Mouse (Mus musculus) forebrain, embryonic 15.5 days (tissue): ENCODE measurements around the gene Kif26b. TPM values are rescaled to one million over a fixed set of nuclear protein-coding genes. Genes with fewer than 3 reads are reported as not detected.

Experiments
- ATAC-seq: fragments of 200-750 bp; cut with Nextera tagmentation; replicated peaks from 2 replicates; pipeline ENCODE4 v1.8.0; 2017; ENCODE audit warnings: mild to moderate bottlenecking, moderate TSS enrichment, moderate library complexity
- H3K27ac ChIP-seq: fragments of 300-500 bp; sonication (generic); replicated peaks from 2 replicates; pipeline ENCODE4 v1.5.1; 2015; ENCODE audit warnings: mild to moderate bottlenecking, inconsistent platforms
- H3K27me3 ChIP-seq: fragments of 300-500 bp; sonication (generic); 2 replicates; pipeline ENCODE4 v1.6.1; 2015; ENCODE audit warnings: inconsistent platforms
- H3K36me3 ChIP-seq: fragments of 300-500 bp; sonication (generic); 2 replicates; pipeline ENCODE4 v1.6.1; 2015; ENCODE audit warnings: mild to moderate bottlenecking, inconsistent platforms
- H3K4me1 ChIP-seq: fragments of 300-500 bp; sonication (generic); 2 replicates; pipeline ENCODE4 v1.6.1; 2015; ENCODE audit warnings: inconsistent platforms
- H3K4me2 ChIP-seq: fragments of 300-500 bp; sonication (generic); replicated peaks from 2 replicates; pipeline ENCODE4 v1.6.1; 2015; ENCODE audit warnings: mild to moderate bottlenecking, inconsistent platforms
- H3K4me3 ChIP-seq: fragments of 300-500 bp; sonication (generic); 2 replicates; pipeline ENCODE4 v1.5.1; 2015; ENCODE audit warnings: mild to moderate bottlenecking, inconsistent platforms
- H3K9ac ChIP-seq: fragments of 300-500 bp; sonication (generic); replicated peaks from 2 replicates; pipeline ENCODE4 v1.6.1; 2015; ENCODE audit warnings: mild to moderate bottlenecking, inconsistent platforms
- H3K9me3 ChIP-seq: fragments of 300-500 bp; sonication (generic); 2 replicates; pipeline ENCODE4 v1.6.1; 2016; ENCODE audit warnings: inconsistent platforms
- WGBS: fragments of 180-500 bp; shearing (Covaris S2); methylation state at CpG from one replicate; pipeline ENCODE4 v1.1.7; 2015; ENCODE audit warnings: mixed read lengths; 5-methylcytosine and 5-hydroxymethylcytosine counted together
- polyA plus RNA-seq: library from polyadenylated mRNA; unstranded; fragments of >200 nt; fragmentation: Nextera tagmentation; extraction: Ambion mirVana; gene quantifications from 2 replicates; pipeline ENCODE4 v1.2.1, GENCODE M21; 2015

Gene Kif26b
- polyA plus RNA-seq, 1 experiment from 2014 or later = 4.3 TPM

- Histone ChIP-seq H3K4me3 (no peak overlapping the region), H3K9ac (no peak overlapping the region), H3K4me2 (no peak overlapping the region), H3K4me1 (peaks cover 7% of the 10 kb centered on the region; the same call in 1 of the 2 replicates), H3K9me3 (no peaks in the 10 kb centered on the region), H3K27me3 (no peaks in the 10 kb centered on the region), H3K36me3 (no peaks in the 10 kb centered on the region), H3K27ac (peak overlapping the region; percentile 35; the same call in 1 of the 2 replicates)
- ATAC-seq = peak; percentile 57; the same call in 1 of the 2 replicates
- 48% methylated on average over 9 of the region's 9 CpGs for WGBS
Observed at GRCm38 (mm10) chr1:178623889-178624288, 95.0 kb downstream of the Kif26b start.

- Histone ChIP-seq H3K4me1 (peaks cover 9% of the 10 kb centered on the region; the same call in 1 of the 2 replicates), H3K4me2 (no peak overlapping the region), H3K4me3 (no peak overlapping the region), H3K9me3 (no peaks in the 10 kb centered on the region), H3K27ac (no peak overlapping the region), H3K36me3 (no peaks in the 10 kb centered on the region), H3K27me3 (no peaks in the 10 kb centered on the region), H3K9ac (no peak overlapping the region)
- ATAC-seq = peak; percentile 39; the same call in 1 of the 2 replicates
- WGBS = 49% methylated on average over 6 of the region's 6 CpGs
Observed at GRCm38 (mm10) chr1:178626961-178627381, 98.0 kb downstream of the Kif26b start.

GRCm38 (mm10) chr1:178630042-178630441, 101.1 kb downstream of the Kif26b start:
- no peak for ATAC-seq

GRCm38 (mm10) chr1:178631863-178632262, 102.9 kb downstream of the Kif26b start:
- 32% methylated on average over 7 of the region's 7 CpGs for WGBS
- no peak for ATAC-seq

More at GRCm38 (mm10) chr1:178630042-178630441, 101.1 kb downstream of the Kif26b start:
- H3K27ac ChIP-seq = no peak overlapping the region
- H3K36me3 ChIP-seq = no peaks in the 10 kb centered on the region
- 83% methylated on average over 5 of the region's 5 CpGs for WGBS
- H3K4me1 ChIP-seq = peaks cover 9% of the 10 kb centered on the region; the same call in 1 of the 2 replicates
- H3K4me3 ChIP-seq = no peak overlapping the region
- H3K9ac ChIP-seq = no peak overlapping the region
- no peaks in the 10 kb centered on the region for H3K27me3 ChIP-seq
- H3K4me2 ChIP-seq = no peak overlapping the region
- H3K9me3 ChIP-seq = no peaks in the 10 kb centered on the region

GRCm38 (mm10) chr1:178634359-178635085, 105.6 kb downstream of the Kif26b start:
- H3K4me3 ChIP-seq = no peak overlapping the region
- no peaks in the 10 kb centered on the region for H3K9me3 ChIP-seq
- 55% methylated on average over 19 of the region's 19 CpGs for WGBS
- peaks cover 9% of the 10 kb centered on the region; the same call in 1 of the 2 replicates for H3K4me1 ChIP-seq
- no peaks in the 10 kb centered on the region for H3K27me3 ChIP-seq
- peak; percentile 53; the same call in 1 of the 2 replicates for ATAC-seq
- no peak overlapping the region for H3K9ac ChIP-seq
- no peaks in the 10 kb centered on the region for H3K36me3 ChIP-seq
- H3K27ac ChIP-seq = 0 out of 2 replicates have a peak overlapping the region, but pooled peaks have one; percentile 7
- H3K4me2 ChIP-seq = no peak overlapping the region

More at GRCm38 (mm10) chr1:178631863-178632262, 102.9 kb downstream of the Kif26b start:
- H3K9me3 ChIP-seq = no peaks in the 10 kb centered on the region
- H3K9ac ChIP-seq = no peak overlapping the region
- H3K27ac ChIP-seq = no peak overlapping the region
- no peak overlapping the region for H3K4me2 ChIP-seq
- H3K36me3 ChIP-seq = no peaks in the 10 kb centered on the region
- H3K4me1 ChIP-seq = peaks cover 9% of the 10 kb centered on the region; the same call in 1 of the 2 replicates
- H3K4me3 ChIP-seq = no peak overlapping the region
- H3K27me3 ChIP-seq = no peaks in the 10 kb centered on the region

GRCm38 (mm10) chr1:178635470-178635869, 106.5 kb downstream of the Kif26b start:
- Histone ChIP-seq H3K4me1 (peaks cover 9% of the 10 kb centered on the region; the same call in 1 of the 2 replicates), H3K9me3 (no peaks in the 10 kb centered on the region), H3K27me3 (no peaks in the 10 kb centered on the region), H3K4me2 (no peak overlapping the region), H3K36me3 (no peaks in the 10 kb centered on the region), H3K4me3 (no peak overlapping the region), H3K27ac (no peak overlapping the region), H3K9ac (no peak overlapping the region)
- ATAC-seq = no peak
- WGBS = 86% methylated on average over 4 of the region's 4 CpGs

GRCm38 (mm10) chr1:178637293-178637692, 108.4 kb downstream of the Kif26b start:
- no peak overlapping the region for H3K4me2 ChIP-seq
- no peaks in the 10 kb centered on the region for H3K36me3 ChIP-seq
- no peak overlapping the region for H3K4me3 ChIP-seq
- H3K9me3 ChIP-seq = no peaks in the 10 kb centered on the region
- H3K4me1 ChIP-seq = peaks cover 5% of the 10 kb centered on the region; the same call in 1 of the 2 replicates
- WGBS = 88% methylated on average over 7 of the region's 7 CpGs
- H3K27ac ChIP-seq = no peak overlapping the region
- no peaks in the 10 kb centered on the region for H3K27me3 ChIP-seq
- H3K9ac ChIP-seq = no peak overlapping the region
- ATAC-seq = no peak

- Histone ChIP-seq H3K4me3 (no peak overlapping the region), H3K9me3 (no peaks in the 10 kb centered on the region), H3K27ac (no peak overlapping the region), H3K27me3 (no peaks in the 10 kb centered on the region), H3K36me3 (no peaks in the 10 kb centered on the region), H3K9ac (no peak overlapping the region), H3K4me1 (no peaks in the 10 kb centered on the region), H3K4me2 (no peak overlapping the region)
- no peak for ATAC-seq
- 78% methylated on average over 6 of the region's 6 CpGs for WGBS
Observed at GRCm38 (mm10) chr1:178639951-178640350, 111.0 kb downstream of the Kif26b start.

GRCm38 (mm10) chr1:178640719-178641455, 112.0 kb downstream of the Kif26b start:
- Histone ChIP-seq H3K36me3 (no peaks in the 10 kb centered on the region), H3K9me3 (no peaks in the 10 kb centered on the region), H3K4me2 (no peak overlapping the region), H3K9ac (no peak overlapping the region), H3K4me1 (no peaks in the 10 kb centered on the region), H3K4me3 (no peak overlapping the region), H3K27ac (no peak overlapping the region), H3K27me3 (no peaks in the 10 kb centered on the region)
- no peak for ATAC-seq
- 76% methylated on average over 11 of the region's 11 CpGs for WGBS

- H3K36me3 ChIP-seq = no peaks in the 10 kb centered on the region
- 75% methylated on average over 2 of the region's 2 CpGs for WGBS
- no peak overlapping the region for H3K9ac ChIP-seq
- H3K9me3 ChIP-seq = no peaks in the 10 kb centered on the region
- no peak overlapping the region for H3K4me2 ChIP-seq
- no peak for ATAC-seq
- no peaks in the 10 kb centered on the region for H3K4me1 ChIP-seq
- H3K27ac ChIP-seq = no peak overlapping the region
- H3K4me3 ChIP-seq = no peak overlapping the region
- no peaks in the 10 kb centered on the region for H3K27me3 ChIP-seq
Observed at GRCm38 (mm10) chr1:178641788-178642187, 112.9 kb downstream of the Kif26b start.

GRCm38 (mm10) chr1:178644954-178645353, 116.0 kb downstream of the Kif26b start:
- ATAC-seq = no peak
- Histone ChIP-seq H3K4me3 (no peak overlapping the region), H3K9me3 (no peaks in the 10 kb centered on the region), H3K9ac (no peak overlapping the region), H3K4me2 (no peak overlapping the region), H3K36me3 (no peaks in the 10 kb centered on the region), H3K27ac (no peak overlapping the region), H3K4me1 (no peaks in the 10 kb centered on the region), H3K27me3 (no peaks in the 10 kb centered on the region)
- 85% methylated on average over 4 of the region's 4 CpGs for WGBS

GRCm38 (mm10) chr1:178646589-178646988, 117.7 kb downstream of the Kif26b start:
- H3K36me3 ChIP-seq = no peaks in the 10 kb centered on the region
- H3K27ac ChIP-seq = no peak overlapping the region
- ATAC-seq = no peak
- H3K27me3 ChIP-seq = no peaks in the 10 kb centered on the region
- WGBS = 82% methylated on average over 4 of the region's 4 CpGs
- no peaks in the 10 kb centered on the region for H3K4me1 ChIP-seq
- no peaks in the 10 kb centered on the region for H3K9me3 ChIP-seq
- no peak overlapping the region for H3K4me2 ChIP-seq
- no peak overlapping the region for H3K4me3 ChIP-seq
- H3K9ac ChIP-seq = no peak overlapping the region
